Mouse (Mus musculus): ENCODE data around the gene Actb. TPM values are rescaled to one million over a fixed set of nuclear protein-coding genes. Genes with fewer than 3 reads are reported as not detected.

Actb gene
- polyA plus RNA-seq (2015; fragmentation: Nextera tagmentation; extraction: Ambion mirVana): 4,988 and 6,532 TPM in 2 replicates

GRCm38 (mm10) chr5:142906532-142907047 is at the start of gene Actb:
Gene Actb (minus strand): TSS chr5:142906754.

DNA sequence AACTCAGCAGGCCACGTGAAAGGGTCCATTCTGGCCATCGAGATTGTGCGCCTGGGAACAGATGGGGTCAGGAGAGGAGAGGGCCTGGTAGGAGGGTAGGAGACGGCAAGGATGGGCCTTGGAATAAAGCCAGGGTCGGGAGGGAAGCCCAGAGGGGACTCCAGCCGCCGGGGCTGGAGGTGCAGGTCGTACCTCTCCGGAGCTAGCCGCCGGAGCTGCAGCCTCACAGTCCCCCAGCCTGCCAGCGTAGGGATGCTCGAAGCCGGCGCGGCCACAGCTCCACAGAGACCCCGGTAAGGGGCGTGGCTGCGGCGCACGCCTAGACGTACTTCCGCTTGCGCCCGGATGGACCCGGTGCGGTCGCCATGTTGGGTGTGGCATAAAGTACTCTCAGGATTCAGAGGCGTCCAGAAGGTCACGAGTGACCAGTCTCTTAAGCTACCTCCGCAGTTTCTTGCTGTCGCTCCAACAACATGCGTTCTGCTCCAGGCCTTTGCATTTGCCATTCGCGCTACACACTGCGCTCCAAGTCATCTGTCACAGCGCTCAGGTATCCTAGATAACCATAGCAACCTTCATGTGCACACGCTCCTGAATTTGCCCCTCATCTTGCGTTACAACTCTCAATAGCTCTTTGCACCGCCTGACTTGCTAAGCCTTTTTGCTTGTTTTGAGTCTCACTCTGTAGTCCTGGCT is 11.5 kb downstream of the Actb start, which contains the start of gene Fbxl18:
Gene Fbxl18 (minus strand): TSS at position 504 of the 696 bp plus-strand sequence.

Other genes with a start within 250 kb of the Actb start
- 0.76 and 0.96 TPM in 2 replicates for gene Slc29a4, start 214.2 kb downstream of the Actb start, polyA plus RNA-seq (2015; fragmentation: Nextera tagmentation; extraction: Ambion mirVana)
- 9.2 and 10.4 TPM in 2 replicates for gene Tnrc18, start 89.1 kb downstream of the Actb start, polyA plus RNA-seq (2015; fragmentation: Nextera tagmentation; extraction: Ambion mirVana)
- 6.2 and 6.9 TPM in 2 replicates for gene Fbxl18, start 11.3 kb downstream of the Actb start, polyA plus RNA-seq (2015; fragmentation: Nextera tagmentation; extraction: Ambion mirVana)
- gene Fscn1, start 53.6 kb upstream of the Actb start, polyA plus RNA-seq (2015; fragmentation: Nextera tagmentation; extraction: Ambion mirVana): 95.7 and 123 TPM in 2 replicates
- 17.7 and 18.1 TPM in 2 replicates for gene Rnf216, start 206.2 kb upstream of the Actb start, polyA plus RNA-seq (2015; fragmentation: Nextera tagmentation; extraction: Ambion mirVana)
- not detected in 2 replicates for gene Olfr718-ps1, start 240.8 kb upstream of the Actb start, polyA plus RNA-seq (2015; fragmentation: Nextera tagmentation; extraction: Ambion mirVana)

Data from skeletal muscle tissue, postnatal 0 days (tissue).